Mouse (Mus musculus): ENCODE measurements at regions not wholly inside any gene's neighbourhood (a gene's known extent, or its start where the extent isn't known, plus 50 kb on each side); places are given as distances from the start of the nearest gene placed in this dataset.

- DNase-seq, result no peak
Measured at GRCm38 (mm10) chrX:60833456-60833855, 59.8 kb downstream of the Sox3 start.

- DNase-seq, result no peak
Measured at GRCm38 (mm10) chrX:60831330-60832027, 61.8 kb downstream of the Sox3 start.

DNA sequence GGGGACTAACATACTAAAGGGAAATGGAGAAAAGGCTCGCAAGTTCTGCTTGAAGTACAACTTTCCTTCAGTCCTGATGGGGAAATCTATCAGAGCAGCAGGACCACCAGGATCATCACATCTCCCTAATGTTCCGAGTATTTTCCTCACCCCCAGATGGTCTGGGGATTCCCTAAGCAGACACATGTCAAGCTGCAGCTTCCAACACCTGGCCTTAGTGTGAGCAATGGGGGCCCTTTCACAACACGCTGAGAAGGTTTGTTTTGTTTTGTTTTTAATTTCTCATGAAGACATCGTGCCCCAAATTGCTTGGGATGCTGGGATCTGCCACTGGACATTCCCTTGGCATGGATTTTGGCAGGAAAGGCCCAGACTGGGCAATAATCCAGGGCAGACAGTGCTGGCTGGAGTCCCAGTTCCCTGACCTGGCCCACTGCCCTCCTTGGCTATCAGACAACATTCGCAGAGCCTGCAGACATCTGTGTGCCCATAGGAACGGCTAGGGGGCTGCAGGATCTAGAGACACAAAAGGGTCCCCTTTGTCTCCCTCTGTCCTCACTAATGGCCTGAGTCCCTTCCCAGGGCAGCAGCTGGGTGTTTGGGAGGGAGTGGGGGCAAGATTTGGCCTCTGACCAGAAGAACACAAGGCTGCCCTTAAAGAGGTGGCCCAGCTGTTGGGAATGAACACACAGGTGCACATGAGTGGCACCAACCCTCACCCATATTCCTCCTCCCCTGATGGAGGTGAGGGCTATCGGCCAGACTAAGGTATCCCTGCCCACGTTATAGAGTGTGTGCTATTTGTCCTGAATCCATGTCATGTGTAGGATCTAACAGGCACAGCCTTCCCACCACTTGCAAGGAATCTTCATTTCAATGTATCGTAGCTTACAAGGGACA lies 67.8 kb downstream of the Sox3 start:
- DNase-seq, result peak; percentile 1

- no peak for DNase-seq
Measured at GRCm38 (mm10) chrX:60798567-60798966, 94.7 kb downstream of the Sox3 start.

GRCm38 (mm10) chrX:60780766-60781165 lies 112.5 kb downstream of the Sox3 start:
- no peak for DNase-seq

DNA sequence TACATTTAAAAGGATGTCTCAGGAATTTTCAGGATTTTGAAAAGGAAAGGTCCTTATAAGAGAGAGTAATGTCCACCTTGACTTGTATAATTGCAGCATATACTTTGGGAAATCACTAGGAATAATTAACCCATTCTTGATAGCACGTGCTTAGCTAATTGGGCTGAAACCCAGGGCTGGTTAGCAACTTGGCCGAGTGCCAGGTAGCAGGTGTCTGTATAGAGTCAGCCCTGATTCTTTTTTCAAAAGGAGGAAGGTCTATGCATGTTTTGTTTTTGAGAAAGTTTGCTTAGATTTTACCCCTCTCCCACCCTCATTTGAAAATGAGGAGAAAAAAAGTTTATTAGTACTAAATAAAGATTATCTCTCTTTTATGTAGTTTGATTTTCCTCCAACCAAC lies 113.1 kb downstream of the Sox3 start:
- DNase-seq, result no peak

- DNase-seq, result no peak
Measured at GRCm38 (mm10) chrX:60773645-60774044, 119.6 kb downstream of the Sox3 start.

DNA sequence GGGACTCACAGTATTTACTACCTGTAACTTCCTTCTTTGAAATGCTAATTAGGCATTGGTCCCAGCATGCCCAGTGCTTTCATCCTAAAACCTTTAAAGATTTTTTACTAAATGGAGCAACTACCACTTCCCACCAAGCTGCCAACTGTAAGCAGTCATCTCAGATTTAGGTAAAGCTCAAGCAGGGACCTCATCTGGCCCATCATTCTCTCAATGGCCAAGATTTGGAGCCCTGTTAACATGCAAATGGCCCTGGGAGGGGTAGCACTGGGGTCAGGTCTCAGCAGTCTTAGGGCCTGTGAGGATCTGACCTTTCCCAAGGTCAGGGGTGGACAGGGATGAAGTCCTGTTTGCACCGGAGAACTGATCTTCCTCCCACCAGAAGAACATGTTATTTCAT lies 120.8 kb downstream of the Sox3 start:
- no peak for DNase-seq

DNA sequence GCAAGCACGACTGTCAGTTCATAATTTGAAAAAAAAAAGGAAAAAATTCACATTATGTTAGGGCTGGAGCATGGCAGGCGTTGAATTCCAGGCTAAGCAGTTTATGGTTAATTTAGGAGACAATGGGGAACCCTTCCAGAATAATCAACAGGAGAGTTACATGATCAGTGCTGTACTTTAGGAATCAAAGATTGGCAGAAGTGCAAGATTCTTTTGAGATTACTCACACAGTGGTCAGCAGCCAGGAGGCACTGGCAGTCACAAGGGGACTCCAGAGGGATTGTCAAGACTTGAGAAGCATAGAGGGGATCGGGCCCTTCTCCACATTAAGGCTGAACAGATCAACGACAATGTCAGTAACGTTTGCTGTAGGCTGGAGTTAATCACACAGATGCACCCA lies 142.8 kb downstream of the Sox3 start:
- DNase-seq, result no peak

- DNase-seq, result no peak
Measured at GRCm38 (mm10) chrX:60743971-60744370, 149.3 kb downstream of the Sox3 start.

- no peak for DNase-seq
Measured at GRCm38 (mm10) chrX:60743020-60743707, 150.1 kb downstream of the Sox3 start.

- DNase-seq, result no peak
Measured at GRCm38 (mm10) chrX:60719428-60720151, 127.1 kb upstream of the Atp11c start.

GRCm38 (mm10) chrX:60718794-60719193 lies 126.3 kb upstream of the Atp11c start:
- no peak for DNase-seq

DNA sequence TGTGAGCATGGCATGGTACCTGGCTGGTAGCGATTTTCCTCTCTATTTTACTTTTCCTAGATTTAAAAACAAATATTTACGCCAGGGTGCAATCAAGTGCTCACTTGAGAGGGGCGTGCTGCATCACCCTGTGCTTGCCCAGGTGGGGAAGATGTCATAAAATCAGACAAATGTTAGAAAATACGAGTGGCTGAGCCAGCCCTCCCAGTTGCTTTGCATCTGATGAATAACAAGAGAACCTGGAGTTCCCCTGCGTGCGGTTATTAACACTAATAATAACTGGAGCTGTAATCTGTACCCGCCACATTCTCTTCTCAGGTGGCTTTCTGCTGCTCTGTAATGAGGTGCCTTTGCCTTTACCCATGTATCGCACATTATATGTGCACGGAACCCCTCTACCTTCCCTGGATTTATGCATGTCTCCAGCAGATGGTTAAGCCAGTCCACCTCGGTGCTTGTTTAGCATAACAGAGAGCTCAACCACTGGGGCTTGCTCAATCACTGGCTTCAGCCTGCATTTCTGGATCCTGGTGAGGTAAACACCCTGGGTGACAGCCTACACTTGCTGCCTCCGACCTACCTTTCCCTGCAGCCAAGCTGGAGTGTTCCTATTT lies 125.8 kb upstream of the Atp11c start:
- no peak for DNase-seq

- no peak for DNase-seq
Measured at GRCm38 (mm10) chrX:60681036-60681706, 88.7 kb upstream of the Atp11c start.

GRCm38 (mm10) chrX:60644726-60645318 lies 52.3 kb upstream of the Atp11c start:
- DNase-seq, result no peak

All from lung, postnatal 14 days (tissue).